ENCODE assay signal across 23 mouse cellular contexts in genomic region chr12:112025457-112025856, GRCm38 (mm10). TPM values are rescaled to one million over a fixed set of nuclear protein-coding genes. Genes with fewer than 3 reads are reported as not detected.
"Had no signal": no experiment of that assay in that cellular context is flagged by ENCODE, and none has a peak within 500 bp of the region (broad histone marks: within the 10 kb centered on the region; RNA-seq: fewer than 3 reads in every experiment).

No protein-coding gene starts in this region.

- H3K27ac ChIP-seq: neural tube, embryonic 15.5 days; stomach, embryonic 15.5 days; stomach, postnatal 0 days had no signal

- H3K9ac ChIP-seq: neural tube, embryonic 15.5 days; stomach, embryonic 15.5 days had no signal

- H3K27me3 ChIP-seq: neural tube, embryonic 15.5 days; stomach, embryonic 15.5 days had no signal

- H3K4me1 ChIP-seq: neural tube, embryonic 15.5 days; stomach, embryonic 15.5 days had no signal

- H3K9me3 ChIP-seq: neural tube, embryonic 15.5 days; stomach, embryonic 15.5 days had no signal

- DNase-seq: retina, postnatal 1 day; right cerebral cortex, postnatal 14 days; right cerebral cortex, postnatal 25 days; right cerebral cortex, postnatal 4 days; spleen, adult 18-20 months; thymus, adult 18-20 months; thymus, adult 2 months; thymus, postnatal 14 days; thymus, postnatal 25 days; thymus, postnatal 36 days; thymus, postnatal 4 days had no signal

- H3K4me3 ChIP-seq: neural tube, embryonic 15.5 days; stomach, embryonic 15.5 days had no signal

- H3K36me3 ChIP-seq: neural tube, embryonic 15.5 days; stomach, embryonic 15.5 days had no signal

- H3K4me2 ChIP-seq: neural tube, embryonic 15.5 days; stomach, embryonic 15.5 days had no signal

RNA-seq across cellular contexts. Expression of gene Rd3l, which starts 44.3 kb away (rescaled TPM):
- total RNA-seq: neutrophil, adult 5-6 weeks had no signal
- polyA plus RNA-seq: neural tube, embryonic 14.5 days; neural tube, embryonic 15.5 days; small intestine, adult 2 months; spleen, adult 2 months; stomach, embryonic 14.5 days; stomach, embryonic 15.5 days; stomach, embryonic 16.5 days; testis, adult 2 months; thymus, adult 2 months; thymus, postnatal 0 days; urinary bladder, adult 2 months had no signal

RNA-seq across cellular contexts. Expression of gene Tdrd9, which starts 54.1 kb away (rescaled TPM):
- total RNA-seq: neutrophil, adult 5-6 weeks had no signal
- polyA plus RNA-seq: spleen, adult 2 months had no signal
